Mouse (Mus musculus) fibroblast of lung, adult 2 months (primary cell): Measurements from ENCODE around the gene Ankrd23.
A peak's percentile ranks its signal among the peaks of the same experiment; 100 is the strongest.

Experiments used
- DNase-seq: peaks from one replicate; pipeline ENCODE4 v3.0.0-alpha.2; 2011; ENCODE audit warnings: low read depth

Gene Ankrd23

DNA sequence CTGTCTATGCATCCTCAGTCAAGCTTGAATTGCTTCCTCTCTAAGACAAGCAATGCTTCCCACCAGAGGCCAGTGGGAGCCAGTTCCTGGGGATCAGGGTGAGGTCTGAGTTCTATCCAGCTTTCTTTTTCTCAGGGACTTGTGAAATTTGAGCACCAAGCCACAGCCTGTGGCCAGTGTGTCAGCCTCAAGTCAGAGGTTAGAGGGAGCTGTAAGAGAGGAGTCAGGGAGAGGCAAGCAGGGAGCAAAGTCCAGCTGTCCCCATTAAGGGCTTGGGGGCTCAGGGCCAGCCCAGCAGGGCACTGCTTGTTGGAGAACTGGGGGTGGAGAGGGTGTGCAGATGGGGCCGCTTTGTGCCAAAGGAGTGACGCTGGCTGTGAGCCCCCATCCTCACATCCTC is 26.5 kb upstream of the Ankrd23 start:
- peak; percentile 68 for DNase-seq

DNA sequence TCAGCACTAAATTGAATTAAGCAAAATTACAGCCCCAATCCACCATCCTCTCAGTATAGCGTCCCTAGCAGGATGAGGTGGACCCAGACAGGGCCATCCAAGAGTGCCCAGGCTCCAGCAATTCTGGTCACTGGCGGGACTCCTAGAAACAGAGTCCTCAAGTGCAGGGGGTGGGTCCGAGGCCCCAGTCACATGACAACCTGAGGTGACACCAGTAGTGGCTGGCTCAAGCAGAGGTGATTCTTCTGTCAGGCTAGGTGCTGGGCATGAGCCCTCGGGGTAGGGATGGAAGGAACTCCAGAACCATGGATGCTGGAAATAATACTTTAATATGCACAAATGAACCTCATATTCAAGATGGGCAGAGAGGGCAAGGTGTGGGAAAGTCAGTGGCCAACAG is 25.7 kb upstream of the Ankrd23 start:
- no peak for DNase-seq

DNA sequence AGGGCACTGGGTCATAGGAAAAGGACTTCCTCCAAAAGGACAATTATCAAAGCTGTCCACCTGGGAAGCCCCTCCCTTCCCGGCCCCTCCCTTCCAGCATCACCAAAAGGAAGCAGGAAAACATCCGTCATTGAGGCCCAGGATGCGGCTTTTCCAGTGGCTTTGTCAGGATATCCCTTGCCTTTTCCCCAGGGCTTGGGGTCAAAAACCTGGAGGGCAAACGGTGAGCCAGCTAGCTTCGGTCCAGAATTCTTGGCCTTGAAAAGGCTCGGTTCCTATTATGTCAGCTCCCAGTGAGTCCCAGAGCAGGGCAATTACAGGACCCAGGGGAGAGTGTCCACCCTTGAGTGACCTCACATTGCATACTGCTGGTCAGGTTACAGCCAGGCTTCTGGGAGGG is 24.2 kb upstream of the Ankrd23 start:
- no peak for DNase-seq

DNA sequence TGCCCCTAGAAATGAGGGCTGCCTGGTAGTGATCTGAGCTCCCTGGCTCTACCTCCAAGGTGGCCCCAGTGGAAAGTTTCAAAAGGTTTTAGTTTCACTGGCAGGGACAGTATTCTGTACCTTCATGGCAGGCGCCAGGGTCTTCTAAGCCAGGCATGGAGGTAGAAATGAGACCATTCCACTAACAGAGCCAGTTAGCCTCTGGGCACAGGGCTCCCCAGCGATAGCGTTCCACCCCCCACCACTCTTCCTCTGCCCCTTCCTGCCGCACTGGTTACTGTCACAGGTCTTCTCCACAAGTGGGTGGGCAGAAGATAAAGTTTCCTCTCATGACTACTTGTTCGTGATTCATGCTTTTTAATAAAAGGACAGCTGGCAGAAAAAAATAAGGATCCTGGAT is 23.2 kb upstream of the Ankrd23 start:
- DNase-seq = no peak

DNA sequence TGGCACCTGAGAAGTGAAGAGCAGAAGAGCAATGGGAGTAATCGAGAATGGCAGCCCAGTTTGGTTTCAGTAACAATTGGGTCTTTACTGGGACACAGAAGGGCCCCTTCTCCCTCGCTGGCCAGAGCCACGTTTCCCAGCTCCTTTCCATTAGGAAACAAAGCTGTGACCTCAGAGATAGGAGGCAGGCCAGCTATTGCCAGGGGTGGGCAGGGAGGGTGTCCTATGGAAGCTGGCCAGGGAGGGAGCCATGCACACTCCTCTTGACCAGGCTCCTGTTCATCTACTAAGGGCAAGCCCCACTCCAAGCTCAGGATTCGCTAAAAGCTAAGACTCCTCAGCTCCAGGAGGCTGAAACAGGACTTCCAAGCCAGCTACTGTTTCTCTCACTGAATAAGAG is 22.6 kb upstream of the Ankrd23 start:
- DNase-seq = no peak

DNA sequence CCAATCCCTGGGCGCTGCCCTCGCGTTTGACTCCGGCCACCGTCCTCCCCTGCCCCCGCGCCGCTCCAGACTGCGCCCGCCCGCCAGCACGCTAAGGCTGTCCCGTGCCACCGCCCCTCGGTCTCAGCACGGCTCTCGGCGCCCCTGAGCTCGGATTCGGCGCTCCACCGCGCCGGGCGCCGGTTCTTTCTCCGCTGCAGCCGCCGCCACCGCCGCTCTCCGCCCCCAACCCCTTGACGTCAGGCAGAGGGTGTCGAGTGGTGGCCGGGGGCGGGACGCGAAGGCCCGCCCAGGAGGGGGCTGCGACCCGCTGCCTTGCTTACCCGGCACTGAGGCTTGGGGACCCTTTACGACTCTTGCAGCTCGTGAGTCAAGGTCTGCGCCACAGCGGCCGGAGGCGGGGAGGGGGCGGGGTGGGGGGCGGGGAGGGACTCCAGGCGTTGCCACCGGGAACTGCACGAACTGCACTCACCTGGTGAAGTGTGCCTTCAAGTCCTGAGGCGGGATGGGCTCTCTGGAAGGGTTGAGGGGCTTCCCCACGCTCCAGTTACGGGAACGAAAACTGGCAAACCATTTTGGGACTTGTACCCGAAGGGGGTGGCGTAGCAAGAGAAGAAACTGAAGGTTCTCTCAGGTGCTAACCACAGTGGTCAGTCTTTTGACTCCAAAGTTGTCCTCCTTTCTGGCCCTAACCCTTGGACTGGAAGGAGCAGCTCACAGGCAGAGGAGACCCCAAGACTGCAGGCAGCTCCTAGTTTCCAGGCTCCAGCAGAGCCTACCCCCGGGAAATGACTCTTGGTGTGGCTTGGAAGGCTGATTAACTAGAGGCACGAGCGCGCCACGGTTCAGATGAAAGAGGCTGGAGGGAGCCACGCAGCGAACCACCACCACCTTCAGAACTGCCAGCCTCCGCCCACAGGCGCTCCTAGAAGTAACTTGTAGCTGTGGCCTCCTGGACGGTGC is 21.6 kb upstream of the Ankrd23 start, which contains the start of gene Sema4c:
Gene Sema4c (minus strand): TSS at position 319 of the 963 bp plus-strand sequence.
- DNase-seq = no peak

DNA sequence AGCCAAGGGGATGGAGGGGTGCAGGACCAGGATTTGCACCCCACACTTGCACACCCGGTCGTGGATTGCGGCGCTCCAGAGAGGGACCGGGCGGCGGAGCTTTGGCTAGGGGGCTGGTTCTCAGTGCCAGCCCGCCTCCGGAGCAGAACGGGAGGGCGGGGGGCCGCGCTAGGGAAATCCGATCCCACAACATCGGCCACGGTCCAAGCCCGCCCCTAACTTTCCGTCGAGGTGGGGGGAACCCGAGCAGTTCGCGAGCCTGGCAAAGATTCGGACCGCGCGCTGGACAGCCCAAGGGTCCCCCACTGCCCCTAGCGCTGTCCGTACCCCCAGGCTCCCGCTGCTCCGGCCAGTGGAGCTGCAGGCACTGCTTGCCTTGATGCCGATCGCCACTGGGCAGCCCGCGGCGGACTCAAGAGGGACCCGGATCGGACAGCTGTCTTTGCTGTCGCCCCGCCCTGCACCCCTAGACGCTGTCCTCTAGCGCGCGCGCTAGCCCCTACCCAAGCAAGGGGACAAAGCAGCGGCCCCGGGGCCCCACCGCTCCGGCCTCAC is 20.9 kb upstream of the Ankrd23 start:
- DNase-seq = no peak

DNA sequence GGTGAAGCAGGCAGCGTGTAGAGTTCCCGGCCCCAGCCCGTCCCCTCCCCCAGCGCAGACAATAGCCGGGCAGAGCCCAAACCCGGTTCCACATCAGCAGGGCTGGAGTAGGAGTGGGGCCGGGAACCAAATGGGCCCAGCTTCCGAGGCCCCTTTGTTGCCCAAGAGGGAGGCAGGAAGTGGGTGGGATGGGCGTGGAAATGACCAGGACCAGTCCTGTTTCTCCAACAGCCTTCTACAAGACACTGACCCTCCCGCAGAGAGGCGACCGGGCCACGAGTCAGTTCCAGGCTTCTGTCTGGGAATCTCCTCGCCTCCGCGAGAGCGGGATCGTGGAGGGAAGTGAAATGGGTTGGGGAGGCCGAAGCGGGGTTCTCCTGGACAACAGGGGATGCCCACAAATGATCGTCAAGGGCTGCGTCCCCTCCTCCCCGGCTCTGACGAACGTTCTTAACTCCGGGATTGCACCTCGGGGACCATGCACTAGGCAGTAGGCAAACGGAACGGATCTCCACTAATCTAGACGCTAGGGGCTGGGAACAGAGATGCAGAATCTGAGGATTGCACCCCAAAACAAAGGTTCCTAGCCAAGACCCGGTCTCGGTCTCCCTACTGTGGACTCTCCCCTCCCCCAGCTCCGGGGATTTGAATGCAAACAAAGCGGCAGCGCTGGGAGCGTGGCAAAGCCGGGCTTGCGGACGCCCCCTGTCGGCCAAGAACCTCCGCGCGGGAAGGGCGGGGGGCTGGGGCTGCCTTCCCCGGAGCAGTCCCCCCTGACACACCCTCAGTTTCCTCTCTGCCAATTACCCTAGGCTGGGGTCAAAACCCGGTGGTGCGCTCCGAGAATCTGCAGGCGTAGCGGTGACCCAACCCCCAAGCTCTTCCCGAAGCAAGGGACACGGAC is 20.1 kb upstream of the Ankrd23 start:
- DNase-seq = peak; percentile 81

DNA sequence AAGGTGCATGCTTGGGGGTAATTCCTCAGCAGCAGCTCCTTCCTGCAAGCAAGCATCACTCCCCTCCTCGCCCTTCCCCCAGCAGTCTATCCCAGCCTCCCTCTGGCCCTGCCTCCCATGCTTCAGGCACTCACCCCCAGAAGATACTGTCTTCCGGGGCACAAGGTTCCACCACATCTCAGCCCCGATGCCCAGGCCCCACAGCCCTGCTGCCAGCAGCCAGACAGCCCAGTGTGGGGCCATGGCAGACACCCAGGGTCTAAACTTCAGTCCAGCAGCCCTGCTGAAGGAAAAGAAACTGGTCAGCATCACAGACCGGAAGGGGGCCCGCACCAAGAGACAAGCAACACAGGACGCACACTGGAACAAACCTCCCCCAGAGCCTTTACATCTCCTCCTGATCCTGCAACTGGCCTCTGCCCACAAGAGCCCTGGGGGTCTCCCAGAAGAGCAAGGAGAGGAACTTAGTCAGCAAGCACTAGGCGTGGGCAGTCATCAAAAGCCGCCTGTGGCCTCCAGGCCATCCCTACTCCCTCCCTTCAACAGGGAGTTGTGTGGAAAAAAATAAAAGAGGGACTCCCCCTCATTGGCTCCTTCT is 19.2 kb upstream of the Ankrd23 start:
- DNase-seq = no peak

DNA sequence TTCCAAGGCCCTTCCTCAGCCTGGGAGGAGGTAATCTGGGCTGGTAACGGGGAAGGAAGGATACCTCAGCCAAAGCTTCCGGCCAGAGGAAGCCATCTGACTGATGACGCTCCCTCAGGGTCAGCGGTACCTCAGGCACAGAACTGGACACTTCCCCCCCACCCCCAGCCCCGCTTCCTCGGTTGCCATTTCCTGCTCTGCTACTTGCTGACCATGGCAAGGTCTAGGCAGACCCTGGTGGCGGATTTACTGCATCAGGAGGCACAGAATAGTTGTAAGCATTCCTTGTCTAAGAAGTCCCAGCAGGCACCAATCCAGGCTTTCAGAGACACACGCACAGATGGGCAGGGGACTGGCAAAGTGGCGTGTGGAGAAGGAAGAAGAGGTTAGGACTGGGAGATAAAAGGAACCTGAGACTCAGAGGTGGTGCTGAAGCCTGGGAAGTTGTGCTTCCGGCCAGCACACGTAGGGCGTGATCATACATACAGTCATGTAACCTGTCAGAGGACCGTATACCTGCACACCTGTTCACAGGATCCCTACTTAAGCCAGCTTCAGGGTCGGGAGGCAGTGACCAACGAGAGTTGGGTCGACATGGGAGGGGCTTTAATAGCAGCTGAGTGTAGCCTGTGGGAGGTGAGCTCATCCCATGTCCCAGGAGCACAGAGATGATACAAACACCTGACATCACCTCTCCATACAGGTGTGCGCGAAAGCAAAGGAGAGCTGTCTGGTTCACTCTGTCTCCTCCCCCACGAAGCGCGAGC is 18.1 kb upstream of the Ankrd23 start:
- DNase-seq = no peak

DNA sequence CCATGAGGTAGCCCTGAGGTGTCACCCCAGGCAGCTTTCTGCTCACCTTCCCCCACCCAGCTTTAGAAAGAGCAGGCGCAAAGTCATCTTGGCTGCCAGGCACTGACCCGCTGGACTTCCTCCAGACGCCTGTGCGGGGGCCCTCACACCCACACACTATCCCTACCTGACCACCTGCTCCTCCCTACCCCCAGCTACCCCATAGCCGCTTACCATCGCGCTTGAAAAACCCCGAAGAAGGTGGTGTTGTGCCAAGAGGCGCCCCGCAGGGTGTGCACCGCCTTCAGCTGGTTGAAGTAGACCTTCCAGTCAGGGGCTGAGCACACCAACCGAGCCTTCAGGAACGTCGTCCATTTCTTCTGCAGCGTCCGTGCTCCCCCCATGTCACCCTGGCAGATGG is 15.8 kb upstream of the Ankrd23 start:
- DNase-seq = no peak

DNA sequence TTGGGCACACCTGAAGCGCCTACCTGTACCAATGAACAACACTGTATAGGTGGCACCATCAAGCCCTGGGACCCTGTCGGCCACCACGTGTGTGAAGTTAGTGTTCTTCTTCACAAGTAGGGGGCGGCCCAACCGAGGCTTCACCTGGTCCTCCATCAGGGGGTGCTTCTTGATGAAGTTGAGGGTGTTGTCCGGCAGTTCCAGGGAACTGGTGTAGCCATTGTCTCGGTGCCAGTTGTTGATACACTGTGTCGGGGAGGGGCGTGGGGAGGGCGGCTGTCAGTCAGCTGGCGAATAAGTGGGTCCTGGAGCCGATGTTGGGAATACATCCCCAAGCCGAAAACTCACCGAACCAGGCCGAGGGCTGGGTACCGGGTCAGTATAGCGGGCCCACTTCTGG is 15.2 kb upstream of the Ankrd23 start:
- no peak for DNase-seq

DNA sequence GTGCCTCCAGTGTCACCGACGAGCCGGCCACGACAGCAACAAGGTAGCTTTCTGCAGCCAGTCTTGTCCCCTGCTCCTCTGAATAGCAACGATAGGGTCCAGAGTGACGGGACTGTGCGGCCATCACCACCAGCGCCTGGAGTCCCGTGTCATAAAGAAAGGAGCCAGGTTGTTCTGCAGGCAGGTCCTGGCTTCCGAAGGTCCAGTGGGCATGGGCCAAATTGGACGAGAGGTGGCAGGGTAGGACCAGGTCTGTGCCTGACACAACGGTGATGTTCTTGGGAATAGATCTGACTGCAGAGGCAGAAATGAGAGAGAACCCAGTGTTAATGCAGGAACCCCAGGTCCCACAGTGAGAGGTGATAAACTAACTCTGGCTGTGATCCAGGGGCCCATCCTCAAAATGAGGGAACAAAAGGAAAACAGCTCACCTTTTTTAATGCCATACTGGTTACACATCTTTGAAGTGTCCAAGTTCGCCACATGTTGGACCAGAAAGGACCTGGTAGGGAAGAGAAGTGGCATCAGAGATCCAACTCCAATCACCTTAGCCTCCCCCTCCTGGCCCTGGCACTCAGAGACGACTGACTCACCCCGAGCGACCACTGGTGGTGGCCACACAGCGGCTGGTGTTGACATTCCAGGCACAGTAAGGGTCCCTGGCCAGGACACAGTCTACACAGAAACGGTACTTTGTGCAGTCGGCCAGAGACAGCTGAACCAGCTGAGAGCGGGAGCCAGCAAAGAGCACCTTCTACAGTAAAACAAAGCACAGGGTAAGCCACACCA is 13.6 kb upstream of the Ankrd23 start:
- DNase-seq = no peak

DNA sequence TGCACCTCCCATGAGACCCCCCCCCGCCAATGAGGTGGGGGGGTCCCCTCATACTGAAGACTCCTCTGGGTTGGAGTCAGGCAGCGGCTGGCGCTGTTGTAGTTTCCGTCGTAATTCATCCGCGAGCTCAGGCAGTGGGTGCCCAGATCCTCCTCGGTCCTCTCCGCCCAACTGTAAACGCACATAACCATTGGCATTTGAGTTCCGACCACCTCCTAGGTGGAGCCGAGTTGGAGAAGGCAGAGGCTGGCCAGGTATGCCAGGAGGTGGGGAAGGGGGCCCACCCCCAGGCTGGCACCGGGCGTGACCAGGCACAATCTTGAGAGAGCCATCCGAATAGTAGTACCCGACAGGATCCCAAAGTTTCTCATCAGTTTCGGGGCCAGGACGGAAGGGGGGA is 12.8 kb upstream of the Ankrd23 start:
- DNase-seq = no peak

DNA sequence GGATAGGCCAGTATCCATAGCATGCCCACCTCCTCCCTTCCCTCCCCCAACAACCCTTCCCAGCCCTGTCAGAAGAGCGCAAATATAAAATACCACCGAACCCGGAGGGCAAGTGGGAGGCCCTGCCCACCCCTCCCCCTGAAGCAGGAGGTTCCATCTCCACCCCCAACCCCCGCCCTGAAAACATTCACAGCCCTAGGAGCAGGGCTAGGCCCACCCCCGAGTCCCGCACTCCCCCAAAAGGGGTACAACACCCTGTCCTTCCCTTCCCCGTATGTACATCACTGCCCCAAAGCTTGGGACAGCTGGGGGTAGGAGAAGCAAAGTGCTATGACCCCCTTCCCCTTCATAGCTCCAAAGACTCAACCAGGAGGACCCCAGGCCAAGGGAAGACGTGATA is 12.1 kb upstream of the Ankrd23 start:
- no peak for DNase-seq

DNA sequence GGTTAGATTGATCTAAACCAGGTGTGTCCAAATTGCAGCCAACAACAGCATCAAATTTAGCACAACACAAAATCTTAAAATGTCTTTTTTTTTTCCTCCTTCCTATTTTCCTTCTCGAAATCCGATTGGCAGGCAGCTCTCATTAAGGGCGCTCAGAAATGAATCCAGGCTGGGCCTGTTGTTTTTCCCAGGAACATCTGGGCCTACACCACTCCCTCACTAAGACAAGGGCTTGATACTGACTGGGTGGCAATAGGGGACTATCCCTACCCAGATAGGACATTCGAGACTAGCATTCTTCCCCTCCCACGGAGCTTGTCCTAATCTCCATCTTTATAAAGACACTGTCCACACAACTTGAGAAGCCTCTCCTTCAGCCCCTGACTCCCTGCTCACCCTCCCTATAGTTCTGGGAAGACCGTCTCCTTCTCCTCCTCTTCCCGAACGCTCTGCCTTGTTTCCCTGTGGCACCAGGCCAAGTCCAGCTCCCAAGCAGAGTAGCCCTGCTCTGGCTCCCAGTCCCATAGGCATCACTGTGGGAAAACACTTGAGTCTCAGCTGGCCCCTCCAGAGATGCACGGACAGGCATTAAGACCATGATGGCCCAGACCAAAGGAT is 11.4 kb upstream of the Ankrd23 start:
- no peak for DNase-seq

DNA sequence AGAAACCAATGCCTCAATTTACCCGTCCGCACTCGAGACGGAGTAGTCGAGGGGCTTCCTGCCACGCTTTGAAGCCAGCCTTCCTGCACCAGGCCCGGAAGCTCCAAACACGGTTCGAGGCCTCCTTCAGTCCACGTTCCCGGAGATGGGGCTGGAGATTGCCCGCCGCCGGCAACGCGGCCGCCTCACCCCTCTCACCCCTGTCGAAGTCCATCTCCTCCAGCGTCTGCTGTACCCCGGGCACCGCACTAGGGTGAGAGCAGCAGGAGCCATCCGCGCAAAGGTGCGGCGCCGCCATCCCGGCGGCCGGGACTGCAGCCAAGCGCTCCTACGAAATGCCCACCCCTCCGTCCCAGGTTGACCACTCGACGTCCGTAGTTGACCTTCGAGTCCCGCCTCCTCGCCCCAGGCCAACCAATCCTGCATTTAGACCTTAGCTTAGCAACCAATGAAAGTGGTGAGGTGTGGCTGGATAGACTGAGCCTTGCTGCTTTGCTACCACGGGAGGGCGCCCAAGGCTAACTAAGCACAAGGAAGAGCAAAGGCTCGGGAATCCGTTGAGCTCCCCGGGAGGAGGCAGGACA is 10.3 kb upstream of the Ankrd23 start, which contains the start of gene Ankrd39:
Gene Ankrd39 (minus strand): TSS at position 558 of the 584 bp plus-strand sequence.
- DNase-seq = peak; percentile 98

DNA sequence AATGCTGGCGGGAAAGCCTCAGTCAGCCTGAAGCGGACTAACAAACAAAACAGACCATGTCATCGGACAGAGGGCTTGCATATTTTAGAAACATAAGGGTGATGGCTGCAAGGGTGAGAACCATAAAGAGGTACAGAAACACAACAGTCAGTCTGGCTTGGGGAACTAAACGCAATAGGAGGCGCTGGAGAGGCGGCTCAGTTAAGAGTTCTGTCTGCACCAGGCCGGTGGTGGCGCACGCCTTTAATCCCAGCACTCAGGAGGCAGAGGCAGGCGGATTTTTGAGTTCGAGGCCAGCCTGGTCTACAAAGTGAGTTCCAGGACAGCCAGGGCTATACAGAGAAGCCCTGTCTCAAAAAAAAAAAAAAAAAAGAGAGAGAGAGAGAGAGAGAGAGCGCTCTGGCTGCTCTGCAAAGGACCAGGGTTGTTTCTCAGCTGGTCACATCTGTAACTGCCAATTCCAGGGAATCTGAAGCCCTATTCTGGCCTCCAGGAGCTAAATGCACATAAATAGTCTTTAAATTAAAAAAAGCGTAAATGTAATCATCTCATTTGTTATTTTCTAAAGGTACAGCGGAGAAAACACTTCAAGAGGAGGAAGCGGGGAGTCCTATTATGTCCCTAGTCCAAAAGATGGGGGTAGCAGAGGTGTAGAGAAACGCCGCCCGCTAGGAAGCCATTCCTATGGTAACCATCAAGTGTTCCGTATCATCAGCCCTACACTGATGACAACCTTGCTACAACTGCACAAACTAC is 9.3 kb upstream of the Ankrd23 start:
- no peak for DNase-seq

DNA sequence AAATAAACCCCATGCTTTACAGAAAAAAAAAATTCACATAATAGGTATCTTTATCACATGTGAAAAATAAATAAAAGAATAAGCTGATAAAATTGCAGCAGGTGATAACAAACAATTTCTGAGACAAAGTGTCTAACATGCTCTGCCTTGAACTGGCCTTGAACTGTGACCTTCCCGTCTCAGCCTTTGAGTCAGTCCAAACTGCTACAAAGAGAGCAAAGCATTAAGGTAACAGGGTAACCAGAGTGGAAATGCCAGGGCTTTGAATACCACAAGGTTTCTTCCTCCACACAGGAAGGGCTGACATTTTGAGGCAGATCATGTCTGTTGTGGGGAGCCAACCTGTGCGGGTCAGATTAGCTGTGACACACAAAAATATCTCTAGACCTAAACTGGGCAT is 8.7 kb upstream of the Ankrd23 start:
- DNase-seq = no peak
